16 mouse cellular contexts compared by ENCODE assay signal in genomic region chr10:42107437-42108293, GRCm38 (mm10).
A peak's percentile ranks its signal among the peaks of the same experiment; 100 is the strongest.
DNase-seq lines count a peak whose midpoint lies in the region; ATAC-seq lines count a peak whose summit lies in the region.
"Had no signal": no experiment of that assay in that cellular context is flagged by ENCODE, and none has a peak within 500 bp of the region (broad histone marks: within the 10 kb centered on the region; RNA-seq: fewer than 3 reads in every experiment).

No protein-coding gene starts in this region.

- intact Hi-C loops in heart, postnatal 25 days (cut with DNase I) = no loop called here

- no peaks in the 10 kb centered on the region for H3K36me3 ChIP-seq in heart, embryonic 10.5 days
- no peaks in the 10 kb centered on the region for H3K36me3 ChIP-seq in megakaryocyte, embryonic 14.5 days (replicated peaks; ENCODE audit: low read length)
- H3K36me3 ChIP-seq in intestine, embryonic 16.5 days (ENCODE audit: control insufficient read depth, insufficient read depth, low read length) = no peaks in the 10 kb centered on the region
- H3K36me3 ChIP-seq: embryonic facial prominence, embryonic 13.5 days had no signal

- 69% methylated on average over 12 of the region's 12 CpGs for WGBS in heart, embryonic 10.5 days
- 62% methylated on average over 12 of the region's 12 CpGs for WGBS in intestine, embryonic 16.5 days

- no peak overlapping the region for H3K4me2 ChIP-seq in intestine, embryonic 16.5 days (ENCODE audit: low read depth, low read length)
- H3K4me2 ChIP-seq: embryonic facial prominence, embryonic 13.5 days had no signal

- no peak for DNase-seq in heart, embryonic 10.5 days (ENCODE audit: low spot score)
- DNase-seq in heart, postnatal 25 days (ENCODE audit: low spot score) = no peak
- no peak for DNase-seq in layer of hippocampus, adult 18-20 months (ENCODE audit: low spot score in 2 of 2)
- no peak for DNase-seq in ovary, adult 18-20 months (ENCODE audit: low spot score)
- DNase-seq: cerebellum, adult 2 months; gastrocnemius, adult 2 months; heart, postnatal 4 days had no signal

- no peak overlapping the region for H3K9ac ChIP-seq in intestine, embryonic 16.5 days (ENCODE audit: low read depth, low read length)
- H3K9ac ChIP-seq: embryonic facial prominence, embryonic 13.5 days; limb, embryonic 13.5 days; liver, embryonic 14.5 days had no signal

- no peaks in the 10 kb centered on the region for H3K27me3 ChIP-seq in heart, embryonic 10.5 days (ENCODE audit: insufficient read depth, poor library complexity, severe bottlenecking)
- peaks cover 6% of the 10 kb centered on the region for H3K27me3 ChIP-seq in megakaryocyte, embryonic 14.5 days (replicated peaks)
- no peaks in the 10 kb centered on the region for H3K27me3 ChIP-seq in intestine, embryonic 16.5 days (replicated peaks; ENCODE audit: control insufficient read depth, insufficient read depth, low read length)
- H3K27me3 ChIP-seq: embryonic facial prominence, embryonic 13.5 days; limb, embryonic 13.5 days had no signal

- H3K9me3 ChIP-seq in heart, embryonic 10.5 days = no peaks in the 10 kb centered on the region
- peaks cover 23% of the 10 kb centered on the region for H3K9me3 ChIP-seq in megakaryocyte, embryonic 14.5 days
- H3K9me3 ChIP-seq in intestine, embryonic 16.5 days (ENCODE audit: control insufficient read depth, low read length) = peaks cover 6% of the 10 kb centered on the region

- ATAC-seq in megakaryocyte, adult 5-6 weeks (ENCODE audit: poor library complexity, severe bottlenecking) = no peak
- peak; percentile 30 for ATAC-seq in intestine, embryonic 16.5 days
- ATAC-seq: midbrain, embryonic 16.5 days had no signal

- no peak overlapping the region for H3K4me3 ChIP-seq in heart, embryonic 10.5 days
- H3K4me3 ChIP-seq in megakaryocyte, embryonic 14.5 days (replicated peaks) = peak overlapping the region; percentile 71
- no peak overlapping the region for H3K4me3 ChIP-seq in intestine, embryonic 16.5 days (ENCODE audit: low read length)
- H3K4me3 ChIP-seq: embryonic facial prominence, embryonic 13.5 days; gastrocnemius, adult 2 months; heart, adult 2 months; limb, embryonic 13.5 days had no signal

- H3K27ac ChIP-seq in heart, embryonic 10.5 days = peak overlapping the region; percentile 57; the same call in 1 of the 2 replicates
- H3K27ac ChIP-seq in intestine, embryonic 16.5 days (ENCODE audit: low read length) = no peak overlapping the region
- H3K27ac ChIP-seq: embryonic facial prominence, embryonic 13.5 days; heart, adult 2 months; limb, embryonic 13.5 days; liver, embryonic 14.5 days; macrophage had no signal

- H3K4me1 ChIP-seq in heart, embryonic 10.5 days = peaks cover 22% of the 10 kb centered on the region
- peaks cover 25% of the 10 kb centered on the region for H3K4me1 ChIP-seq in megakaryocyte, embryonic 14.5 days
- peaks cover 2% of the 10 kb centered on the region for H3K4me1 ChIP-seq in intestine, embryonic 16.5 days (ENCODE audit: control insufficient read depth, insufficient read depth, low read length)
- H3K4me1 ChIP-seq: embryonic facial prominence, embryonic 13.5 days had no signal
